Mouse (Mus musculus) ES-E14 (cell line): ENCODE data around the gene Krt9.

Experiments used
- CHD2 ChIP-seq: IDR thresholded peaks from 2 replicates; pipeline ENCODE4 v1.6.1; 2014; ENCODE audit warnings: mild to moderate bottlenecking, low read depth, low read length, inconsistent platforms
- HCFC1 ChIP-seq: IDR thresholded peaks from 2 replicates; pipeline ENCODE4 v1.6.1; 2012; ENCODE audit warnings: low read length, inconsistent platforms, borderline replicate concordance; ENCODE audit not compliant: insufficient read depth
- MAFK ChIP-seq: IDR thresholded peaks from 2 replicates; pipeline ENCODE4 v1.6.1; 2014; ENCODE audit warnings: mild to moderate bottlenecking, low read depth, low read length, inconsistent platforms; ENCODE audit not compliant: insufficient read depth
- ZC3H11A ChIP-seq: IDR thresholded peaks from 2 replicates; pipeline ENCODE4 v1.6.1; 2012; ENCODE audit warnings: low read depth, mild to moderate bottlenecking, inconsistent platforms, low read length, borderline replicate concordance

DNA sequence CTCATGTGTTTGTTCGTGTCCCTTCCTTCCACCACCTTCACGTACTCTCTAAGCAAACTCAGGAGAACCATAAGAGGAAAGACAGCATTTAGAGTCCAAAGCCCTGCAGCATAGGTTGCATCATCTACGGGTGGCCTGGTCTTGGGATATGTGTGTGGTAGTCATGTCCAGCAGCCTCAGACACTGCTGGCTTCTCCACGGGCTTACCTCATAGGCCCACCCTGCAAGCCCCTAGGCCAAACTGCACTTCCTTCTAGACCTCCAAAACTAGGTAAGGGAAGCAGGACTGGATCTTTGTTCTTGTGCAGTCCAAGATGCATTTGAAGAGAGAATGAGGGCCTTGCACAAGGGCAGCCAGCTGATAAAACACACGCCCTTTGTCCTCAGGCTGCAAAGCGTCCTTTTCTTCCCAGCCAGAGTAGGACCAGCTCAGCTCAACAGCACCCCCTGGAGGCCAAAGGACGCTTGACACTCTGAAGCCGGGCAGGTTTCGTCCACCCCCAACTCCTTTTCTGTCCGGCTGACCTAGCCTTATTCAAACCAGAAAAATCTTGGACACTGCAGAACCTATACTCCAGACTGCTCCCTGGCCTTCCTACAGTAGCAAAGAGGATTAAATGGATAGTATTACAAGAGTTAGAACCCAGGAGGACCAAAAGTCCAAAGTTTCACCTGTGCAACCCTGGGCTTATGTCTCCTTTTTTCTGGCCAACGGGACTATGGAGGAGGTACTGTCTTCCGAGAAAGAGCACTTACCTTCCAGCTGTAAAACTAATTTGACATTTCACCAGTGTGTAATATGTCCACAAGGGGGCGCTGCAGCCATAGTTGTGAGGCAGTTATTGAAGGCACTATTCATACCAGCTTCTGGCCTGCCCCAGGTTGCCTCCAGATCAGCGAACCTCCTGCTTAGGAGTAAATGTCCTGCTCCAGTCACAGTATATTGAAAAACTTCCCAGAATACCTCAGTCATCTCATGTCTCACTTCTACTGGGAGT, 24.0 kb downstream of the Krt9 start:
- peak; percentile 93; the same call in 1 of the 2 replicates for TF ChIP-seq ZC3H11A
- TF ChIP-seq HCFC1: no peak
- no peak for TF ChIP-seq CHD2
- no peak for TF ChIP-seq MAFK
